Mouse (Mus musculus): ENCODE measurements at regions not wholly inside any gene's neighbourhood (a gene's known extent, or its start where the extent isn't known, plus 50 kb on each side); places are given as distances from the start of the nearest gene placed in this dataset.

GRCm38 (mm10) chr11:71651756-71652380 is 97.9 kb upstream of the Wscd1 start:
- DNase-seq (ENCODE audit: extremely low spot score in 1 of 2, low spot score in 1 of 2) = no peak

- no peak for DNase-seq (ENCODE audit: extremely low spot score in 1 of 2, low spot score in 1 of 2)
Measured at GRCm38 (mm10) chr11:71652381-71652775, 97.3 kb upstream of the Wscd1 start.

GRCm38 (mm10) chr11:71658346-71658745 is 91.4 kb upstream of the Wscd1 start:
- DNase-seq (ENCODE audit: extremely low spot score in 1 of 2, low spot score in 1 of 2) = no peak

GRCm38 (mm10) chr11:71670111-71671050 is 79.3 kb upstream of the Wscd1 start:
- no peak for DNase-seq (ENCODE audit: extremely low spot score in 1 of 2, low spot score in 1 of 2)

GRCm38 (mm10) chr11:71672171-71673050 is 77.3 kb upstream of the Wscd1 start:
- DNase-seq (ENCODE audit: extremely low spot score in 1 of 2, low spot score in 1 of 2) = no peak

- DNase-seq (ENCODE audit: extremely low spot score in 1 of 2, low spot score in 1 of 2) = peak; percentile 71 to 87
Measured at GRCm38 (mm10) chr11:71674319-71674718, 75.4 kb upstream of the Wscd1 start.

- no peak for DNase-seq (ENCODE audit: extremely low spot score in 1 of 2, low spot score in 1 of 2)
Measured at GRCm38 (mm10) chr11:71675714-71676313, 73.9 kb upstream of the Wscd1 start.

- no peak for DNase-seq (ENCODE audit: extremely low spot score in 1 of 2, low spot score in 1 of 2)
Measured at GRCm38 (mm10) chr11:71697017-71697416, 52.7 kb upstream of the Wscd1 start.

GRCm38 (mm10) chr11:71698836-71699235 is 50.9 kb upstream of the Wscd1 start:
- DNase-seq (ENCODE audit: extremely low spot score in 1 of 2, low spot score in 1 of 2) = no peak

All from layer of hippocampus, postnatal 25 days (tissue).